Mouse (Mus musculus) bone marrow macrophage, adult 2 months (primary cell): ENCODE results near the gene Cltrn. TPM values are rescaled to one million over a fixed set of nuclear protein-coding genes. Genes with fewer than 3 reads are reported as not detected.

Source experiments
- H3K27ac ChIP-seq: 2 replicates; pipeline ENCODE4 v1.5.1; 2012; ENCODE audit warnings: low read depth, low read length; ENCODE audit not compliant: insufficient read depth
- H3K4me1 ChIP-seq: 2 replicates; pipeline ENCODE4 v1.6.1; 2012; ENCODE audit warnings: low read length; ENCODE audit not compliant: control insufficient read depth, insufficient read depth
- H3K4me3 ChIP-seq: 2 replicates; pipeline ENCODE4 v1.5.1; 2012; ENCODE audit warnings: mild to moderate bottlenecking, low read length, moderate library complexity; ENCODE audit not compliant: insufficient read depth
- CTCF ChIP-seq: IDR thresholded peaks from 2 replicates; pipeline ENCODE4 v1.5.1; 2012; ENCODE audit warnings: low read depth, mild to moderate bottlenecking, low read length, moderate library complexity
- POLR2A ChIP-seq: IDR thresholded peaks from 2 replicates; pipeline ENCODE4 v1.6.1; 2012; ENCODE audit warnings: mild to moderate bottlenecking, low read depth, low read length, borderline replicate concordance
- polyA plus RNA-seq: library from polyadenylated mRNA; stranded (reverse); fragments of >200 nt; gene quantifications from 2 replicates; pipeline ENCODE4 v1.2.4, GENCODE M21; 2012; ENCODE audit not compliant: missing spikeins, insufficient read depth, insufficient read length

Cltrn gene
- polyA plus RNA-seq, result not detected in 2 replicates

DNA sequence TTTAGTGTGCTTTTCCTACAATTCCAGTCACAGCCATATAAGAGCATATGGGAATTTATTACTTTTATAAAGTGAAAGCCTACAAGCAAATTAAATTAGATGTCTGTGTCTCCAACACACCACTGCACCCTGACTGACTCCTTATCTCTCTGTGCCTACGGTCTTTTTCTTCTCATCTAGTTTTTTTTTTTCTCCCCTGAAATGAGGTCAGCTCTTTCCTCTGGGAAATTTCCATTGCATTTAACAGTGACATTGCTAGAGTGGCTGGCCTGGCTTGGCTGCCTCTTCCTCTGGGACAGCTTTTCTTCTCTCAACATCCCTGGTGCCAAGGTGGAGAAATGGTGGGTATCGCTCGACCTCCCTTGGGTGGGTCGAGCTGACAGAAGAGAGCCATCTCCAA, at the start of gene Cltrn:
Cltrn (plus strand) TSS at position 249 of the 400 bp plus-strand sequence.
- 0 out of 2 replicates have a peak, but pooled peaks cover 3% of the 10 kb centered on the region for H3K4me1 ChIP-seq
- TF ChIP-seq CTCF (no peak), POLR2A (no peak)

DNA sequence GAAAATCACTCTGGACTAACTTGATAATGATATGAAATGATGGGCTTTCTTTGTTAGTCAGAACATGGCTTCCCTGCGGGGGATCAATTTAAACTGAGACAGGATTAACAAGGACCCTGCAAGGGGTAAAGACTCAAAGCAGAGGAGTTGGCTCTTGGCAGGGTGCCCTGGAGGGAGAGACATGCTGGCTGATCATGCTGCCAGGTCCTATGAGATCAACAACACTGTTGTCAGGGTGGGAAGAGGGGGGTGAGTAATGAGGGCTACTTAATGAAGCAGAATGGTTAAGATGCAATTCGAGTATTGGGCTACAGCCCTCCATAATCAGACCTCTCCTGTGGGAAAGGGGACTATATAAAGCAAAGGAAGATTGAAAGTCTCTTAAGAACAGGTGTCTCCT, 49.7 kb upstream of the Cltrn start:
- TF ChIP-seq CTCF, result no peak
- TF ChIP-seq POLR2A, result no peak
- H3K27ac ChIP-seq, result no peak overlapping the region
- H3K4me1 ChIP-seq, result no peaks in the 10 kb centered on the region
- no peak overlapping the region for H3K4me3 ChIP-seq

More for the DNA sequence above, at the start of gene Cltrn:
- Histone ChIP-seq H3K4me3 (no peak within 1 kb of the TSS), H3K27ac (no peak within 1 kb of the TSS)

DNA sequence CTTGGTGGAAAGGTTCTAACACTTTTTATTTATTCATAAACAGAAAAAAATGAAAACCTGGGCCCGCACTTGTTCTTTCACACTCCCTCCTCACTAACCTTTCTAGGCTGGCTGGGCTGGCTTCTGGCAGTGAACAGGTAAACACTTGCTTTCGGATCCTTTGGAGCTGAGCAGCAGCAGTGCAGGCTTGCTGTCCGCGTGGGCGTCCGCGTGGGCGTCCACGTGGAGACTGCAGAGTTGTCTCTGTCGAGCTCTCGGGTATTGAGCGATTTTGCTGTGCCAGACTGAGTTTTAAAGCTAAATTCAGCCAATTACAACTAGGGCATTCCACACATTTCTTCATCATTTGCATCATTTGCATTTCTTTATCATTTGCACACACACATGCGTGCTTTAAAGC, 46.6 kb upstream of the Cltrn start:
- TF ChIP-seq POLR2A (no peak), CTCF (no peak)
- Histone ChIP-seq H3K27ac (no peak overlapping the region), H3K4me1 (no peaks in the 10 kb centered on the region), H3K4me3 (no peak overlapping the region)

DNA sequence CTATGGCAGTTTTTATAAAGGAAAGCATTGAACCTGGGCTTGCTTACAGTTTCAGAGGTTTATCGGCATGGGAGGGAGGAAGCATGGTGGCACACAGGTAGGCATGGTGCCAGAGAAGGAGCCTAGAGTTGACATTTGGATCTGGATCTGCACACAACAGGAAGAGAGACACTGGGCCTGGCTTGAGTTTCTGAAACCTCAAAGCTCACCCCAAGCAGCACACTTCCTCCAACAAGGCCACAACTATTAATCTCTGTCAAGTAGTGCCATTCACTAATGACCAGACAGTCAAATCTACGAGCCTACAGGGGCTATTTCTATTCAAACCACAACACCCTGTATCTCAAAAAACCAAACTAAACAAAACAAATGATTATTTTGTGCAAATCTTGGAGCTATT, 41.9 kb upstream of the Cltrn start:
- H3K4me3 ChIP-seq, result no peak overlapping the region
- no peak for TF ChIP-seq CTCF
- no peak for TF ChIP-seq POLR2A
- no peak overlapping the region for H3K27ac ChIP-seq
- no peaks in the 10 kb centered on the region for H3K4me1 ChIP-seq

DNA sequence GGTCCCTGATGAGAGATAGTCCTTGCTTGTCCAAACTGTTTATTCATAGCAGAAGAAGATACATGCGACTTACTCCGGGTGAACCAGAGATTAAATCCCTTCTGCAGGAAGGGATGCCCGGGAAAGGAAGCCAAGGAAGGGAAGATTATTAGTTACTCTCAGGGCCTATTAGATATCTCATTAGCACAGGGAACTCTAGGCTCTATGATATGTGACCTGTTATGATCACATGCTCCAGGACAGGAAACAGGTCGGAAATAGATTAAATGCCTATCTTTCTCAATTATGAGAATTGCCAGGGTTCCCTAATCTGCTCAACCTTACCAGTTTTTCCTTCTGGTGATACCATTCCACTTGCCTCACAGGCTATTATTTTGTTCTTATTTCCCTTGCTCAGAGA, 32.9 kb upstream of the Cltrn start:
- Histone ChIP-seq H3K4me1 (no peaks in the 10 kb centered on the region), H3K27ac (no peak overlapping the region), H3K4me3 (no peak overlapping the region)
- TF ChIP-seq POLR2A (no peak), CTCF (no peak)

DNA sequence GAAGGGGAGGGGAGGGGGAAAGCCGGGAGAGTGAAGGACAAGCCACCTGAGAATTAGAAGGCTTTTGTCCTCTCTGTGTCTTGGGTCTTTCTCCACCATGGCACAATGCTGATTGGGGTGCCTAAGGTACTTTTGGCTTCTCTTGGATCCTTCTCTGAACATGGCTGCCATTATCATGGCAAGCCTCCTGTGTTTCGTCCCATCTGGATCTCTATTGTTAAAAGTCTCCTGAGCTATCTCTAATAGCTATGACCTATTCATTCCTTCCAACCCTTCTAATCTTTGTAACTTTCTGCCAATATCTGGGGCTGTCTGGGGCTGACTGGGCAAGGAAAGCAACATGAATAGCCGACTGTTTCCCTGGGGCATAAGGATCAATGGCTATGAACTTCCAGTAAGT, 30.1 kb upstream of the Cltrn start:
- no peaks in the 10 kb centered on the region for H3K4me1 ChIP-seq

DNA sequence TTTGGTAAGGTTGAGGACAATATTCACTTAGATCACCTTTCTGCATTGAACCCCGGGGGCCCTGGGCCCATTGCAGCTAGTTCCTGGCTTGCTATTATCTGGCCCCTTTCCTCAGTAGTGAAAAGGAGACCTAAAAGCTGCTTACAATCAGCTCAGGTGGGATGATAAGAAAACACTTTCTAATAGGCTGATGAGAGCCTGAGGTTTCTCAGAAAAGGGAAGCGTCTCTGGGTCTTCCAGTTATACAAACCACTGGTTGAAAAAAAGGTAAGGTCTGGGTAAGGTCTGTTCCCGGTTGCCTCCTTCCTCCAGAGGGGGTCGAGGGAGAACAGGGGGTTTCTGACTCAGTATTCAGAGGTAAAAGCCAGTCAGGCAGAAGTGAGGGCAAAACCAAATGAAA, 29.6 kb upstream of the Cltrn start:
- H3K4me3 ChIP-seq, result no peak overlapping the region
- no peak overlapping the region for H3K27ac ChIP-seq
- no peaks in the 10 kb centered on the region for H3K4me1 ChIP-seq
- no peak for TF ChIP-seq POLR2A
- TF ChIP-seq CTCF, result no peak

More for the DNA sequence above, 30.1 kb upstream of the Cltrn start:
- TF ChIP-seq POLR2A (no peak), CTCF (no peak)
- Histone ChIP-seq H3K27ac (no peak overlapping the region), H3K4me3 (no peak overlapping the region)

DNA sequence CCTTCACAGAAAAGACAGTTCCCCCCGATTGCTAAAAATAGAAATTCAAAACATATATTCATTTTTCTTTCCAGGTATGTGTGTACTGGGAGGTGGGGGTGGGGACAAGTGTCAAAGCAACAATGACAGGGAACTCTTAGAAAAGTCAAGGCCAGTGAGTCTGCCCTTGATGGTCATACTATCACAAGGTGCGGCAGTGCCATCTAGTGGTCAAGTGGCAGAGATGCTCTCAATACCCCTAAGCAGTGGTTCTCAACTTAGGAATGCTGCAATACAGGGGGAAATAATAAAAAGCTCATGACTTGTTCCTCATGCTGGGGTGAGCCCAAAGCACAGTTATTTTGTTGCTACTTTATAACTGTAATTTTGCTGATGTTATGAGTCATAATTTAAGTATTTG, 22.4 kb upstream of the Cltrn start:
- TF ChIP-seq CTCF (no peak), POLR2A (no peak)
- H3K27ac ChIP-seq, result no peak overlapping the region
- no peak overlapping the region for H3K4me3 ChIP-seq
- no peaks in the 10 kb centered on the region for H3K4me1 ChIP-seq

DNA sequence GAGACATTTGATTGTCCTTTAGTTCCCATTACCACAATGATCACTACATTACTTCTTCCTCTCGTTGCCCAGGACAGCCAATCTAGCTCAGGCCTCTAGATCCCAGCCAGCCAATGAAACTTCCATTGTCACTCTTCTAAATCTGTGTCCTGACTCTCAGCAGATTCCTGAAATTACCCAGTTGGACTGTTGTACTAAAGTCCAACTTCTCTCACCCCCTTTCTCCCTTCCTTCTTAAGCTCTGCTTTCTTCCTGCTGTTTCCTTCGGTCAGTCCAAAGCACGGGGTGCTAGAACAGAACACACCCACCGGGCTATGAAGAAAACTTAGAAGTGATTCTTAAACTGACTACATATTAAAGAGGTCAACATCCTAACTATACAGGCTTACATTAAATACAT, 19.7 kb upstream of the Cltrn start:
- Histone ChIP-seq H3K4me3 (no peak overlapping the region), H3K27ac (no peak overlapping the region), H3K4me1 (no peaks in the 10 kb centered on the region)
- TF ChIP-seq CTCF, result no peak
- no peak for TF ChIP-seq POLR2A

DNA sequence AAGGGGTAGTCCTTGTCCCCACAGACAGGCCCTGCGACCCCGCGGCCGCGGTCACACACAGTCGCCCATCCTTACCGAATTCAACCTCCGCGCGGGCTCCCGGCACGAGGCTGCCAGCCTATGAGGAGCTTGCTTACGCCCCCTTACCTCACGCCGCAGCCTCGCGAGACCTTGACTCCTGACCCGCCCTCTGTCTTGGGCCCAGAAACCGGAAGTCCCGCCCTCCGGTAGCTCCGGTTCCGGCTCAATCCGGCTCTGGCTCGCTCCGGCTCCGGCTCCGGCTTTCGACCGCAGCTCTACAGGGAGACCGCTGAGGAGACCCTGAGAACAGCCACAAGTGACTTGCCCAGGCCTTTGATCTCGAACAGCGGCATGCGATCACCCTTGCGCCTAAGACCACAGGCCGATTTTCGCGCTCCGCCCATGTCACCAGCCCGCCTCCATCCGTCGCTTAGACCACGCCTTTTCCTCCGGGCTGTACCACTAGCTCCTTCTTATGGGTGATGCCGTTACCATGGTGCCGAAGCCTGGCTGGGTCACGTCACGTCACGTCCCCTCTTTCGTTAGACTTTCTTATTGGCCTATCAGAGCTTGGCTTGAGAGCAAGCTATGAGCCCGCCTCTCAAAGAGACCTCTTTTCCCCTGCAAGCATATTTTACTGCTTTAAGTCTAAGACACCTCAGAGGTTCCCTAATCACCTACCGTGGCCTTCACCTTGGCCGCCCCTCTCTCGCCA, 12.4 kb upstream of the Cltrn start, which contains the start of gene Siah1b:
Siah1b (minus strand) TSS at position 454 of the 736 bp plus-strand sequence.
- H3K4me1 ChIP-seq, result peaks cover 3% of the 10 kb centered on the region; the same call in 1 of the 2 replicates

More for the DNA sequence above, 12.4 kb upstream of the Cltrn start, which contains the start of gene Siah1b:
- TF ChIP-seq CTCF (no peak), POLR2A (no peak)
- peak within 1 kb of the TSS; percentile 62 for H3K4me3 ChIP-seq
- peak within 1 kb of the TSS; percentile 56 for H3K27ac ChIP-seq
